Mouse (Mus musculus) MEL (cell line): Measurements from ENCODE around the gene Dars. TPM values are rescaled to one million over a fixed set of nuclear protein-coding genes. Genes with fewer than 3 reads are reported as not detected.

ENCODE experiments used
- DNase-seq: peaks from one replicate; pipeline ENCODE4 v3.0.0; 2011; ENCODE audit warnings: low read depth, low spot score
- H3K27ac ChIP-seq: 2 replicates; pipeline ENCODE4 v1.5.1; 2012; ENCODE audit warnings: low read depth, mild to moderate bottlenecking, control low read depth, low read length, moderate library complexity; ENCODE audit not compliant: control insufficient read depth
- H3K27me3 ChIP-seq, 2 experiments: fragments of 150-350 bp in 1 of 2; sonication (generic) in 1 of 2; 2 replicates each; pipeline ENCODE4 v1.6.1; 2012; ENCODE audit warnings: low read length in 2 of 2, mild to moderate bottlenecking in 2 of 2, improper control_type of control experiment in 1 of 2, moderate library complexity in 1 of 2; ENCODE audit not compliant: insufficient read depth in 2 of 2, control insufficient read depth in 1 of 2
- H3K36me3 ChIP-seq, 2 experiments: 2 replicates each; pipeline ENCODE4 v1.6.1; 2012 to 2014; ENCODE audit warnings: low read length in 2 of 2, improper control_type of control experiment in 1 of 2, inconsistent platforms in 1 of 2, mild to moderate bottlenecking in 1 of 2; ENCODE audit not compliant: insufficient read depth in 2 of 2, control insufficient read depth in 1 of 2
- H3K4me1 ChIP-seq, 2 experiments: fragments of 150-350 bp in 1 of 2; sonication (generic) in 1 of 2; 2 replicates each; pipeline ENCODE4 v1.6.1; 2012; ENCODE audit warnings: low read length in 2 of 2, improper control_type of control experiment in 1 of 2, mild to moderate bottlenecking in 1 of 2; ENCODE audit not compliant: insufficient read depth in 2 of 2, control insufficient read depth in 1 of 2
- H3K4me3 ChIP-seq, 2 experiments: fragments of 150-350 bp in 1 of 2; sonication (generic) in 1 of 2; 2 replicates each; pipeline ENCODE4 v1.5.1; 2012; ENCODE audit warnings: low read depth in 2 of 2, low read length in 2 of 2, mild to moderate bottlenecking in 2 of 2, moderate library complexity in 2 of 2, control low read depth in 1 of 2, improper control_type of control experiment in 1 of 2; ENCODE audit not compliant: control insufficient read depth in 1 of 2, insufficient read depth in 1 of 2
- H3K79me2 ChIP-seq: 2 replicates; pipeline ENCODE4 v1.6.1; 2012; ENCODE audit warnings: mild to moderate bottlenecking, low read length, moderate library complexity; ENCODE audit not compliant: control insufficient read depth, poor library complexity, insufficient read depth
- H3K9ac ChIP-seq: 2 replicates; pipeline ENCODE4 v1.6.1; 2012; ENCODE audit warnings: low read depth, mild to moderate bottlenecking, control low read depth, low read length, moderate library complexity; ENCODE audit not compliant: control insufficient read depth, poor library complexity, severe bottlenecking
- H3K9me3 ChIP-seq: fragments of 150-350 bp; sonication (generic); replicated peaks from 2 replicates; pipeline ENCODE4 v1.6.1; 2012; ENCODE audit warnings: mild to moderate bottlenecking, low read length, improper control_type of control experiment, moderate library complexity; ENCODE audit not compliant: insufficient read depth
- BHLHE40 ChIP-seq: IDR thresholded peaks from 2 replicates; pipeline ENCODE4 v1.6.1; 2012; ENCODE audit warnings: low read depth, mild to moderate bottlenecking, inconsistent platforms, low read length, improper control_type of control experiment, borderline replicate concordance
- CHD1 ChIP-seq: IDR thresholded peaks from 2 replicates; pipeline ENCODE4 v1.6.1; 2012; ENCODE audit warnings: low read depth, mild to moderate bottlenecking, inconsistent platforms, low read length, improper control_type of control experiment
- CHD2 ChIP-seq: IDR thresholded peaks from 2 replicates; pipeline ENCODE4 v1.6.1; 2011; ENCODE audit warnings: low read length, improper control_type of control experiment
- CTCF ChIP-seq, 3 experiments: IDR thresholded peaks in 2 of 3; conservative IDR thresholded peaks in 1 of 3; 2 replicates each; pipeline ENCODE4 v1.5.1; 2011 to 2012; ENCODE audit warnings: low read length in 3 of 3, low read depth in 2 of 3, mild to moderate bottlenecking in 2 of 3, improper control_type of control experiment in 1 of 3, inconsistent platforms in 1 of 3, mixed read lengths in 1 of 3, moderate library complexity in 1 of 3; ENCODE audit not compliant: control insufficient read depth in 1 of 3, insufficient read depth in 1 of 3, poor library complexity in 1 of 3, severe bottlenecking in 1 of 3
- E2F4 ChIP-seq: IDR thresholded peaks from 2 replicates; pipeline ENCODE4 v1.6.1; 2011; ENCODE audit warnings: low read depth, low read length, improper control_type of control experiment, borderline replicate concordance
- EP300 ChIP-seq, 2 experiments: IDR thresholded peaks; 2 replicates each; pipeline ENCODE4 v1.6.1; 2011; ENCODE audit warnings: improper control_type of control experiment in 2 of 2, low read length in 2 of 2, low read depth in 1 of 2, mild to moderate bottlenecking in 1 of 2
- ETS1 ChIP-seq: IDR thresholded peaks from 2 replicates; pipeline ENCODE4 v1.6.1; 2012; ENCODE audit warnings: low read depth, mild to moderate bottlenecking, inconsistent platforms, low read length, improper control_type of control experiment, moderate library complexity
- GABPA ChIP-seq: IDR thresholded peaks from 2 replicates; pipeline ENCODE4 v1.6.1; 2012; ENCODE audit warnings: low read depth, mild to moderate bottlenecking, inconsistent platforms, low read length, improper control_type of control experiment, moderate library complexity
- GATA1 ChIP-seq: IDR thresholded peaks from 2 replicates; pipeline ENCODE4 v1.6.1; 2011; ENCODE audit warnings: low read depth, low read length, improper control_type of control experiment
- HCFC1 ChIP-seq: IDR thresholded peaks from 2 replicates; pipeline ENCODE4 v1.6.1; 2012; ENCODE audit warnings: low read depth, mild to moderate bottlenecking, inconsistent platforms, low read length, improper control_type of control experiment, moderate library complexity
- KAT2A ChIP-seq: conservative IDR thresholded peaks from 2 replicates; pipeline ENCODE4 v1.6.1; 2012; ENCODE audit warnings: low read depth, low read length, improper control_type of control experiment, inconsistent platforms
- MAFK ChIP-seq: IDR thresholded peaks from 2 replicates; pipeline ENCODE4 v1.6.1; 2011; ENCODE audit warnings: low read depth, mild to moderate bottlenecking, low read length, improper control_type of control experiment, borderline replicate concordance
- MAZ ChIP-seq: IDR thresholded peaks from 2 replicates; pipeline ENCODE4 v1.6.1; 2012; ENCODE audit warnings: low read depth, mild to moderate bottlenecking, inconsistent platforms, low read length, improper control_type of control experiment
- MEF2A ChIP-seq: IDR thresholded peaks from 2 replicates; pipeline ENCODE4 v1.6.1; 2014; ENCODE audit warnings: low read depth, mild to moderate bottlenecking, inconsistent platforms, low read length, improper control_type of control experiment; ENCODE audit not compliant: poor library complexity, insufficient replicate concordance, severe bottlenecking; ENCODE audit errors: extremely low read depth
- MXI1 ChIP-seq: IDR thresholded peaks from 2 replicates; pipeline ENCODE4 v1.6.1; 2011; ENCODE audit warnings: mild to moderate bottlenecking, low read depth, low read length, improper control_type of control experiment
- MYC ChIP-seq: IDR thresholded peaks from 2 replicates; pipeline ENCODE4 v1.6.1; 2011; ENCODE audit warnings: low read depth, mild to moderate bottlenecking, low read length, improper control_type of control experiment, moderate library complexity
- NELFE ChIP-seq: IDR thresholded peaks from 2 replicates; pipeline ENCODE4 v1.6.1; 2011; ENCODE audit warnings: low read depth, low read length, improper control_type of control experiment
- POLR2A ChIP-seq, 2 experiments: IDR thresholded peaks; 2 replicates each; pipeline ENCODE4 v1.6.1; 2011 to 2012; ENCODE audit warnings: low read length in 2 of 2, mild to moderate bottlenecking in 2 of 2, control low read depth in 1 of 2, improper control_type of control experiment in 1 of 2, low read depth in 1 of 2, moderate library complexity in 1 of 2; ENCODE audit not compliant: control insufficient read depth in 1 of 2, insufficient read depth in 1 of 2, poor library complexity in 1 of 2
- POLR2AphosphoS2 ChIP-seq: IDR thresholded peaks from 2 replicates; pipeline ENCODE4 v1.6.1; 2011; ENCODE audit warnings: low read length, improper control_type of control experiment
- POLR2AphosphoS5 ChIP-seq: IDR thresholded peaks from 2 replicates; pipeline ENCODE4 v1.6.1; 2012; ENCODE audit warnings: low read depth, borderline replicate concordance, mild to moderate bottlenecking, inconsistent platforms, low read length, moderate library complexity, mixed read lengths
- RAD21 ChIP-seq: IDR thresholded peaks from 2 replicates; pipeline ENCODE4 v1.6.1; 2011; ENCODE audit warnings: mild to moderate bottlenecking, low read depth, low read length, improper control_type of control experiment
- RCOR1 ChIP-seq: IDR thresholded peaks from 2 replicates; pipeline ENCODE4 v1.6.1; 2012; ENCODE audit warnings: low read depth, mild to moderate bottlenecking, inconsistent platforms, low read length, improper control_type of control experiment
- SIN3A ChIP-seq: IDR thresholded peaks from 2 replicates; pipeline ENCODE4 v1.6.1; 2012; ENCODE audit warnings: low read length, improper control_type of control experiment, inconsistent platforms
- SMC3 ChIP-seq: IDR thresholded peaks from 2 replicates; pipeline ENCODE4 v1.6.1; 2011; ENCODE audit warnings: low read depth, low read length, improper control_type of control experiment
- TAL1 ChIP-seq: IDR thresholded peaks from 2 replicates; pipeline ENCODE4 v1.6.1; 2012; ENCODE audit warnings: mild to moderate bottlenecking, inconsistent platforms, low read length, moderate library complexity, mixed read lengths
- TCF12 ChIP-seq: IDR thresholded peaks from 2 replicates; pipeline ENCODE4 v1.6.1; 2014; ENCODE audit warnings: low read depth, mild to moderate bottlenecking, inconsistent platforms, low read length, improper control_type of control experiment, moderate library complexity
- UBTF ChIP-seq: IDR thresholded peaks from 2 replicates; pipeline ENCODE4 v1.6.1; 2012; ENCODE audit warnings: low read depth, mild to moderate bottlenecking, inconsistent platforms, low read length, improper control_type of control experiment, moderate library complexity, borderline replicate concordance; ENCODE audit not compliant: insufficient read depth
- USF2 ChIP-seq, 2 experiments: IDR thresholded peaks; 2 replicates each; pipeline ENCODE4 v1.6.1; 2011 to 2012; ENCODE audit warnings: improper control_type of control experiment in 2 of 2, low read length in 2 of 2, borderline replicate concordance in 1 of 2, inconsistent platforms in 1 of 2, low read depth in 1 of 2, mild to moderate bottlenecking in 1 of 2; ENCODE audit not compliant: insufficient read depth in 1 of 2
- ZC3H11A ChIP-seq: IDR thresholded peaks from 2 replicates; pipeline ENCODE4 v1.6.1; 2012; ENCODE audit warnings: low read depth, mild to moderate bottlenecking, inconsistent platforms, low read length, improper control_type of control experiment
- ZKSCAN1 ChIP-seq: IDR thresholded peaks from 2 replicates; pipeline ENCODE4 v1.6.1; 2012; ENCODE audit warnings: low read depth, mild to moderate bottlenecking, inconsistent platforms, low read length, improper control_type of control experiment, moderate library complexity
- ZMIZ1 ChIP-seq: IDR thresholded peaks from 2 replicates; pipeline ENCODE4 v1.6.1; 2012; ENCODE audit warnings: low read depth, mild to moderate bottlenecking, inconsistent platforms, low read length, improper control_type of control experiment, moderate library complexity
- ZNF384 ChIP-seq: IDR thresholded peaks from 2 replicates; pipeline ENCODE4 v1.6.1; 2012; ENCODE audit warnings: low read depth, mild to moderate bottlenecking, inconsistent platforms, low read length, improper control_type of control experiment
- polyA plus RNA-seq, 2 experiments: library from polyadenylated mRNA; stranded (reverse) in 1 of 2; unstranded in 1 of 2; fragments of >175 nt in 1 of 2; fragments of >200 nt in 1 of 2; gene quantifications; 2 replicates each; pipeline versions ENCODE4 v1.2.1 to v1.2.4; 2012; ENCODE audit warnings: low replicate concordance in 2 of 2, low read depth in 1 of 2; ENCODE audit not compliant: insufficient read length in 2 of 2, insufficient read depth in 1 of 2, missing spikeins in 1 of 2
- total RNA-seq: library from RNA; depleted of rRNA; stranded (reverse); fragments of 300-350 nt; gene quantifications from 2 replicates; pipeline ENCODE4 v1.2.3, GENCODE M21; 2012

Gene Dars
- total and polyA plus RNA-seq, 3 experiments: 95.2 to 104 TPM; not detected in 1

DNA sequence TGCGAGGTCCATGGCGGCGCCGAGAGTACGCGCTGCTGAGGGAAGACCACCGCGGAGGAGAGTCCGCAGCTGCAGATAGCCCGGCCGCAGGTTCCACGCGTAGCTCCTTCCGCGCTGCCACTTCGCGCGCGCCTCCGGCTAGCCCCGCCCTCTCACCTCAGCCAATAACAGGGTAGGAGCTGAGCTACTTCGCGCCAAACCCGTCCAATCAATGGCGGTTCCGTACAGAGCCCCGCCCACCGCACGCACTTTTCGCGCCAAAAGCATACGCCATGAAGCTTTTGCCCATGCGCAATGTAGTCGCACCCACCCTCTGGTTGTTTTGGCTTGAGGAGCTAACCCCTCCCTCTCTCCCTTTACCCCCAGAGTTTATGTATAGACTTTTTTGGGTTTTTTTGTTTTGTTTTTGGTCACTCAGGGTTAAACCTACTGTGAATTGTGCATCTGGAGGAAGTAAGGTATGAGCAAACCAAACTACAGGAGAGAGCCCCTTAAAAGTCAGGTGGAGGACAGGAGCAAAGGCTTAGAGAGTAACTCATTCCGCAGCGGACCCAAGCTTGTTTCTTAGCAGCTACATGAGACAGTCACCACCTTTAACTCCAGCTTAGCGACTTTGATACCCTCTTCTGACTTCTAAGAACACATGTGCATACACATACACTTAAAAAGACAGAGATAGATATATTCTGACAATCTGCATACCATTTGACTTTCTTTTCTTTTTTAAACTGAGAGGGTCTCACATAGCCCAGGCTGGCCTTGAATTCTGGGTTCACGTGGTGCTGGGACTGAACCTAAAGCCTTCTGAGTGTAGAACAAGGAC is 57.4 kb downstream of the Dars start, which contains the start of gene Mcm6 (continued):
- 0 out of 2 replicates have a peak, but pooled peaks have one; percentile 51 for TF ChIP-seq MYC
- peak; percentile 45 for TF ChIP-seq MXI1
- no peak for TF ChIP-seq USF2 (IDR thresholded peaks at IDR 0.05; ENCODE audit: borderline replicate concordance in 1 of 2, insufficient read depth in 1 of 2, low read depth in 1 of 2, low read length in 2 of 2)
- TF ChIP-seq MEF2A: no peak
- TF ChIP-seq ZKSCAN1: no peak
- no peak for TF ChIP-seq CHD2
- TF ChIP-seq CHD1: no peak
- TF ChIP-seq GABPA: no peak
- TF ChIP-seq SIN3A: peak; percentile 65
- TF ChIP-seq MAZ: peak; percentile 78; the same call in 1 of the 2 replicates
- no peak for TF ChIP-seq MAFK
- peak; percentile 71 to 80 for TF ChIP-seq POLR2A (IDR thresholded peaks at IDR 0.05; ENCODE audit: control insufficient read depth in 1 of 2, insufficient read depth in 1 of 2, low read depth in 1 of 2, low read length in 2 of 2, poor library complexity in 1 of 2)
- TF ChIP-seq ZNF384: peak; percentile 69
- TF ChIP-seq UBTF: no peak
- no peak for TF ChIP-seq POLR2AphosphoS5
- TF ChIP-seq TAL1: no peak
- no peak for TF ChIP-seq TCF12
- peak; percentile 97 for TF ChIP-seq E2F4
- no peak for TF ChIP-seq SMC3
- TF ChIP-seq ZC3H11A: no peak

DNA sequence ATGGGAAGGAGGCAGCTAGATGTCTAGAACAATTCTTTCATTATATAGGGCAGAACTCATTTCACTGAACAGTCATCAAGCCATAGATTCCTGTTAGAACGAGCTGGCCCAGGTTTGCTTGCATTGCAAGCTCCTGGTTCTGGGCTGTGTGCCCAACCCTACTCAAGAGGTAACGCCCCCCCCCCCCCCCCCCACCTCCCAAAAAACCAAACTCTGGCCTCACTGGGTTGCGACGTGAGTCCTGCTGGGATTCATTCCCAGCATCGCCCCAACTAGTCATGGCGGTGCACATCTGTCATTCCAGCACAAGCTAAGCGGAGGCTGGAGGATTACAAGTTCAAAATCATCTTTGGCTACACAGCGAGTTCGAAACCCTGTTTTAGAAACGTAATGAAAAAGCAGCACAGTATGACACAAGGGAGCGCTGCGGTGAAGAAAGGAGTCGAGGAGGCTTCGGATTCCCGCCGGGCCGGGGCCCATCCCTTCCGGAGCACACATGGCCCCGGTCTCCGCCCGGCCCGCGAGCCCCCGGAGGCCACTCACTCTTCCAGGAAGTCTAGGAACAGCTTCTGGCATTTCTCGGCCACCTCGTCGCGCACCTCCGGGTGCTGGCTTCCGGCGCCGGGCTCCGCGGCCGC is 58.1 kb downstream of the Dars start:
- H3K4me1 ChIP-seq: peaks cover 6 to 14% of the 10 kb centered on the region in 2 experiments
- H3K4me3 ChIP-seq: peak overlapping the region; percentile 68 to 97
- no peaks in the 10 kb centered on the region for H3K9me3 ChIP-seq
- peak overlapping the region; percentile 95 for H3K27ac ChIP-seq
- peaks cover 31% of the 10 kb centered on the region for H3K79me2 ChIP-seq
- peak; percentile 80 for DNase-seq
- H3K36me3 ChIP-seq: peaks cover 11 to 24% of the 10 kb centered on the region in 2 experiments
- H3K27me3 ChIP-seq: no peaks in the 10 kb centered on the region
- peak overlapping the region; percentile 94 for H3K9ac ChIP-seq
- no peak for TF ChIP-seq MAFK
- TF ChIP-seq HCFC1: no peak
- TF ChIP-seq MAZ: no peak
- 0 out of 2 replicates have a peak, but pooled peaks have one; percentile 17 for TF ChIP-seq ETS1
- peak; percentile 75; the same call in 1 of the 2 replicates for TF ChIP-seq UBTF
- no peak for TF ChIP-seq EP300 (IDR thresholded peaks at IDR 0.05; ENCODE audit: low read depth in 1 of 2, low read length in 2 of 2)
- TF ChIP-seq MYC: no peak
- no peak for TF ChIP-seq ZMIZ1
- no peak for TF ChIP-seq USF2 (IDR thresholded peaks at IDR 0.05; ENCODE audit: borderline replicate concordance in 1 of 2, insufficient read depth in 1 of 2, low read depth in 1 of 2, low read length in 2 of 2)
- TF ChIP-seq POLR2AphosphoS2: no peak
- no peak for TF ChIP-seq BHLHE40
- TF ChIP-seq TAL1: no peak
- no peak for TF ChIP-seq GABPA
- no peak for TF ChIP-seq RAD21
- no peak for TF ChIP-seq KAT2A
- TF ChIP-seq GATA1: no peak
- no peak for TF ChIP-seq POLR2A (IDR thresholded peaks at IDR 0.05; ENCODE audit: control insufficient read depth in 1 of 2, insufficient read depth in 1 of 2, low read depth in 1 of 2, low read length in 2 of 2, poor library complexity in 1 of 2)
- TF ChIP-seq RCOR1: 0 out of 2 replicates have a peak, but pooled peaks have one; percentile 7
- no peak for TF ChIP-seq CTCF (IDR thresholded peaks at IDR 0.05 in 2 of 3, conservative IDR thresholded peaks at IDR 0.05 in 1 of 3; ENCODE audit: control insufficient read depth in 1 of 3, insufficient read depth in 1 of 3, low read depth in 2 of 3, low read length in 3 of 3, poor library complexity in 1 of 3, severe bottlenecking in 1 of 3)
- no peak for TF ChIP-seq NELFE
- TF ChIP-seq CHD2: no peak
